Mouse (Mus musculus) MEL (cell line): ENCODE data around the gene Akt1s1.

Experiments
- CTCF ChIP-seq, 3 experiments: IDR thresholded peaks in 2 of 3; conservative IDR thresholded peaks in 1 of 3; 2 replicates each; pipeline ENCODE4 v1.5.1; 2011 to 2012; ENCODE audit warnings: low read length in 3 of 3, low read depth in 2 of 3, mild to moderate bottlenecking in 2 of 3, improper control_type of control experiment in 1 of 3, inconsistent platforms in 1 of 3, mixed read lengths in 1 of 3, moderate library complexity in 1 of 3; ENCODE audit not compliant: control insufficient read depth in 1 of 3, insufficient read depth in 1 of 3, poor library complexity in 1 of 3, severe bottlenecking in 1 of 3
- EP300 ChIP-seq, 2 experiments: IDR thresholded peaks; 2 replicates each; pipeline ENCODE4 v1.6.1; 2011; ENCODE audit warnings: improper control_type of control experiment in 2 of 2, low read length in 2 of 2, low read depth in 1 of 2, mild to moderate bottlenecking in 1 of 2
- GABPA ChIP-seq: IDR thresholded peaks from 2 replicates; pipeline ENCODE4 v1.6.1; 2012; ENCODE audit warnings: low read depth, mild to moderate bottlenecking, inconsistent platforms, low read length, improper control_type of control experiment, moderate library complexity
- POLR2A ChIP-seq, 2 experiments: IDR thresholded peaks; 2 replicates each; pipeline ENCODE4 v1.6.1; 2011 to 2012; ENCODE audit warnings: low read length in 2 of 2, mild to moderate bottlenecking in 2 of 2, control low read depth in 1 of 2, improper control_type of control experiment in 1 of 2, low read depth in 1 of 2, moderate library complexity in 1 of 2; ENCODE audit not compliant: control insufficient read depth in 1 of 2, insufficient read depth in 1 of 2, poor library complexity in 1 of 2
- TCF12 ChIP-seq: IDR thresholded peaks from 2 replicates; pipeline ENCODE4 v1.6.1; 2014; ENCODE audit warnings: low read depth, mild to moderate bottlenecking, inconsistent platforms, low read length, improper control_type of control experiment, moderate library complexity
- ZNF384 ChIP-seq: IDR thresholded peaks from 2 replicates; pipeline ENCODE4 v1.6.1; 2012; ENCODE audit warnings: low read depth, mild to moderate bottlenecking, inconsistent platforms, low read length, improper control_type of control experiment

GRCm38 (mm10) chr7:44855036-44855435 lies 6.2 kb downstream of the Akt1s1 start:
- TF ChIP-seq TCF12 (no peak), GABPA (no peak), POLR2A (IDR thresholded peaks at IDR 0.05; ENCODE audit: control insufficient read depth in 1 of 2, insufficient read depth in 1 of 2, low read depth in 1 of 2, low read length in 2 of 2, poor library complexity in 1 of 2) (no peak), CTCF (IDR thresholded peaks at IDR 0.05 in 2 of 3, conservative IDR thresholded peaks at IDR 0.05 in 1 of 3; ENCODE audit: control insufficient read depth in 1 of 3, insufficient read depth in 1 of 3, low read depth in 2 of 3, low read length in 3 of 3, poor library complexity in 1 of 3, severe bottlenecking in 1 of 3) (no peak), ZNF384 (no peak), EP300 (IDR thresholded peaks at IDR 0.05; ENCODE audit: low read depth in 1 of 2, low read length in 2 of 2) (no peak)
